Mouse (Mus musculus) layer of hippocampus, adult 8-10 months (tissue): Measurements from ENCODE around the gene Adam19. TPM values are rescaled to one million over a fixed set of nuclear protein-coding genes. Genes with fewer than 3 reads are reported as not detected.

ENCODE experiments used
- DNase-seq, 2 experiments: peaks; one replicate each; pipeline ENCODE4 v3.0.0; 2022; ENCODE audit warnings: low spot score in 2 of 2
- total RNA-seq, 4 experiments: library from RNA; stranded (reverse); gene quantifications; 2 replicates each; pipeline ENCODE4 v1.2.4; 2022

Gene Adam19
- total RNA-seq, 4 experiments from 2014 or later: 10.1 to 14.1 (median 11.2) TPM

DNA sequence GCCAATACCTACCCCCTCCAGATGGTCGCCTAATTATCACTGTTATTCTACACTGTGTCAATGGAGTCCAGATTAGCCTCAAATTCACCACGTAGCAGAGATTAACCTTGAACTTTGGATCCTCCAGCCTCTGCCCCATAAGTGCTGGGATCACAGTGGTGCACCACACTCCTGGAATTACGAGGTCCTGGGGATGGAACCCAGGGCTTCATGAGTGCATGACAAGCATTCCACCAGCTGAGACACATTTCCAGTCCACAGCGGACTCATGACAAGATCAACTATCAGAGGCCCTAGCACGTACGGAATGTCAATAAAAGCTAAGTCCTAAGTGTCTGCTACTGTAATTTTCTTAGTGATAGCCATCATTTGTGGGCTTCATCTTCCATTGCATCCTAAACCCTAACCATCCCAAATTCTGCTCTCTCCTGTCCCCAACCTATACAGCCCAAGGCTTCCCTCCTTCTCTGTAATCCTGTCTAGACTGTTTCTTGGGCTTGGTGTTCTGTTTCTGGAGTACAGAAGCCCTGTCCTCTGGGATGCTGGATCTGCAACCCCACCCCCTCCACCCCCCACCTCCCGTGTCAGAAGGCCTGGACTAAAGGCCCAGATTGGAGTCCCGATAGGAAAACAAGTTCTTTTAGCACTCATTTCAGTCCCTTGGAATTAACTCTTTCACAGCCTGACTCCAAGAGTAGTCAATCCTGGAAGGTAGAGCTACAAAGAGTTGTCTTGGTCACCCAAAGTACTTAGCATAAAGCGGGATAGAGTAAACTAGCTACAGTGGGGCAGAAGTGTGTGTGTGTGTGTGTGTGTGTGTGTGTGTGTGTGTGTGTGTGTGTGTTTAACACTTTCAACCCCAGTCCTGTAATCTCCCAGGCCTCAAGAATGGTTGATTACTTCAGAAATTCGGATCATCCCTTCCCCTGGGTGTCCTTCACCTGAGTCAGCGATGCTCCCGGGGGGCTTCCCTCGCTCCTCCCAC lies 589 bp upstream of the Adam19 start:
- DNase-seq: no peak

DNA sequence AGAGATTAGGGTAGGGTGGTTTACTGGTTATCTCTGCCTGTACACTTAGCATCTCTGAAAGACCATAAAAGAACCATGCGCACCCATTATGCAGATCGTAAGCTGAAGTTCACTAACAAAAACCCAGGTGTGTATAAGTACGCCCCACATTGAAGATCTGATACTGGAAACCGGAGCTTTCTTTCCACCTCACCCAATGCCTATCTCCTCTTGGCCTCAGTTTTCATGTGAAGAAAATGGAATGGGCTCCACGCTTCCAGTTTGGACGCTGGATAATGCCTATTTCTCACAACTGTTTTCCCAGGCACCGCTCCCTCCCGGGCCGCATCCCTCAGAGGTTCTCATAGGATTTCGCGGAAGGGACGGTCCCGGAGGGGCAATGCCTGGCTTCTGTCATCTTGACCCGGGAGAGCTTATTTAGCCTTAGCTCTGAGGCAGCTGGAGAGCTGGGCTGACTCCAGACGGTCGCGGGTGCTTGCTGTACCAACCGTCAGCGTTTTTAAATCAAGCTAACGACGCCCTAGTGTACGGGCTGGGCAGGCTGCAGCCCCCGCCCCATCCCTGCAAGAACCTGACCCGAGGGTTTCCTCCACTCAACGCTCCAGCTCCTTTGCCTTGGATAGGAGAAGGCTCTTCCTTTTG lies 1.1 kb downstream of the Adam19 start:
- no peak for DNase-seq

DNA sequence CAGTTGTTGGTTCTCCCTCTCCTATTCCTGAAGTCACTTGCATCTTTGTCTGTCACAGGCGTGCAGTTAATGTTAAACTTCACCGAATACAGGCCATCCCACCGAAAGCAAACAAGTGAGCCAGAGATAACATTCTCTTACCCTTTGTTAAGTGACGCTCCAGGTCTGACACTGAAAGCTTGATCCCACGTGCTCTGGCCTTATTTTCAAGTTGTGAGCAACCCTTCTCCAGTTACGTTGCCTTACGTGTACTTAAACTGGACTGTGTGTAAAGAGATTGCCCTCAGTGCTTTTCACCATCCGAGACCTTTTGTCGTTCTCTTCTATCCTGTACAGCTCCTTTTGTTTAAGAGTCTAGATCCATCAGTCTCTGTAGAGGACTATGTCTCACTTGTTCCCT lies 2.2 kb downstream of the Adam19 start:
- DNase-seq: no peak

DNA sequence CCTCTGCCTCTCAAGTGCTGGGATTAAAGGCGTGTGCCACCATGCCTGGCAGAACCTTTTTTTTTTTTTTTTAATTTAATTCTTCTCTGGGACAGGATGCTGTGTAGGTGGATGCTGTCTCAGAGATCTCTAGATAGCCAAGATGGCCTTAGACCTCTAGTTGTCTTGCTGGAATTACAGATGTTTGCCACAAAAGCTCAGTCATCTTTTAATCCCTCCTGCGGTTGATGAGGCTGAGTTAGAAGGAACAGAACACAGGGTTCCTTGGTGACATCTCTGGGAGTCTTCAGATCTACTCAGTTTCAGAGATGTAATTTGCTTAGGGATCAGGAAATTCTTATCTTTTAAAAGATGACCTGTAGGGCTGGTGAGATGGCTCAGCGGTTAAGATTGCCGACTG lies 3.1 kb downstream of the Adam19 start:
- no peak for DNase-seq

DNA sequence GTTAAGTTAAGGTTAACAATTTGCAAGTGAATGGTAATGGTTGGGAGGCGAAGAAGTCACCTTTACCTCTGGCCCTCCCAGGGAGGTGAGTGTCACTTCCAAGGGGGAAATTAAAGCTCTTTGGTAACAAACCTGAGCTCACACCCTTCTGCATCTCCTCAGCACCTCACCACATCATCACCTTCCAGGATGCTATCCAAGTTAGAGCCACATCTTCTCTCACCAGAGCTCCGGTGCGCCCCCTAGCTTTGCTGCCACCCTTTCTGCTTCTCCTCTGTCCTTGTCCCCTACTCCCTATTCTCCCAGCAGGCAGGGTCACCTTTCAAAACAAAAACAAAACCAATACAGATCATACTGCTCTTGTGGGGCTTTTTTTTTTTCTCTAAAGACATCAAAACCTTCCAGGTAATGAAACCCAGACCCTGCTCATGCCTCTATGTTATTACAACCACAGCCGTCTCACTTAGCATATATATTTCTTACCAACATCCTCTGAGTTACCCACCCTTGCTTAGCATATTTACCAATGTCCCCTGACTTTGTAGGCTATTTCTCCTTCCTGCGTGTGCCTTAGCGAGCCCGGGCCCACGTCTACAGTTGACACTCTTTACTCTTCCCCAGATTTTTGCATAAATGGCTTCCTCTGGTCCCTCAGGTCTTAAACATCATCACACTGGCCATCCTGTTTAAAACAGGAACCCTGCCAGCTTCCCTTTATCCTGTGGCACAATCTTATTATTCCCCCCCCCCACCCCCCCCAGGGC lies 4.3 kb downstream of the Adam19 start:
- DNase-seq: no peak

DNA sequence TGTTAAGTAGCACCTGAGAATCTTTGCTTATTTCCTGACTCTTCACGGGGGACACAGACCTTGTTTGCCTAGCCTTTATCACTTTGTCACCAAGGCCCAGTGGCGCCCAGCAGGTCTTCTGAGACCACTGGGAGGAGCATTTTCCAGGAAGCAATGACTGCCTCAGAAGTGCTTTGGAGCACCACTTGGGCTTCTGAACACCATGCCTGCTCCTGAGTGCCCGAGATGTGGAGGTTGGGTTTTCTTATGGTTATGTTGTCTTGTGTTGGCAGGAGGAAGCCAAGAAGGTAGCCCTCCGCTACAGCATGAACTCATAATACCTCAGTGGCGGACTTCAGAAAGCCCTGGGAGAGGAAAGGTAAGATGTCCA lies 4.8 kb downstream of the Adam19 start:
- DNase-seq: no peak

DNA sequence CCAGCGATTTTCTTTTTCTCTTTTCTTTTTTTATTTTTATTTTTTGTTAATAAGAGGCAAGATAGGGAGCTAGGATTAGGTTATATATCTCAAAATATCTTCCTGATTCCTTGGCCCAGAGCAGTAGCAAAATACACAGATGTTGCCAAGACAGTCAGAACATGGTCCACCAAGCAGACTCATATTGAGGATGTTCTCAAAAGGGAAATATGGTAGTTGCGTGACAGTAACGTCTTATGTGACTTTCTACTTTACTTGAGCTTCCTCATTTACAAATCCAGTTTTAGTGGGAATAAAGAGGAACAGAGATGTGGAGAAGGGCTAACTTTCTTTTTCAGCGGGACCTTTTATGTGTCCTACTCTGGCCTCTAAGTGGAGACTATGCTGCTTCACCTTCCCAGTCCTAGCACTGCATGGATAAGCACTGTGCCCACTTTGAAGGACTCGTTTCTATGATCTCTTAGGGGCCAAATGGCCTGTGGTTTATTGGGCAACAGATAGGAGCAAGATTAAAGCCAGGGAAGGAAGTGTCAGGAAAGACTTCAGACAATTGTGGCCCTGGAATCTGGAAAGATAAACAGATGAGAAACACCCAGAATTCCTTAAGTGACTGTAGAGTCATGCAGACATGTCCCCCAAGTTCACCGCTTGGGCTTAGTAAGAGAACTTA lies 6.1 kb downstream of the Adam19 start:
- no peak for DNase-seq

DNA sequence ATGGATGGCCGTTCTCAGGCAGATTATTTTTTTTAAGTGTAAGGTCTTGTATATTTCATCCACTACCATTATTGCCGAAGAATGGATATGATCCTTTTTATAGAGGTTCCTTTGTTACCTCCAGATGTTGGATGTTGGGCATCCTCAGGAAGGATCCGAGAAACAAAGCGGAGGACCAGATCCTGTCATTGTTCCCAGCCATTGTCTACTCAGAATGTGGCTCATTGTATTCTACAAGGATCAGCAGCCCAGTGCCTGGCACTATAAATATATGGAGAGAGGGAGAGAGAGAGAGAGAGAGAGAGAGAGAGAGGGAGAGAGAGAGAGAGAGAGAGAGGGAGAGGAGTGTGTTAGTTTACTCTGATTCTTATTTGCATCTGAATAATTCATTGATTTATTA lies 6.8 kb downstream of the Adam19 start:
- no peak for DNase-seq

DNA sequence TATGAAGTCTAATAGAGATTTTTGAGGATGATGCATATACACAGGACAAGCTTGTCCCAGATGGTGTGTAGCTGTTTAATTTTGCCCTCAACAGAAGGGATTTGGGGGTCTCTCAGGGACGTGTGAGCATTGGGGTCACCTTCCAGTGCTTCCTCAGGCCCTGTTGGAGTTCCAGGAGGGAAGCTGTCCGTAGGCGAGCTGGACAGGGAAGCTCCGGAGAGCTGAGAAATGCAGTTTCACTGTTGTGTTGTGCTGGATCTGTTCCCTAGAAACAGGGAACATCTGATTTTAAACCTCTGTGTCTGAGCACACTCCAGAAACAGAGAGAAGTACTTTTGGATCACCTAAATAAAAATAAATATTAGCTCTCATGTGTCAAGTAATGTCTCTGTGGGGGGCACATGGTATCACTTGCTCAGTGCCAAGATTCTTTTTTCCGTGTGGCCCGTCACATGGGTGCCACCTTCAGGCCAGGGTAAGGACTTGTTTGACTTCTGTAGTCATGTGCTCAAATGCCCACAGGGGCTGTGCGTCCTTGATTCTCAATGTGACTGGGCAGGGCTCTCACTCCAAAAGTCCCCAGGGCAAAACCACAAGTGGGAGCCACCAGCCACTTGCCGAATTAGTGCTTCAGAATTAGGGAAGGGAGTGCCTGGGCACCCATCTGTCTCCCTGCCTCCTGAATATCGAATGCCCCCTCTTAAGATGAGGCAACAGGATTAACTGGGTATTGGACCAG lies 7.4 kb downstream of the Adam19 start:
- DNase-seq: no peak

DNA sequence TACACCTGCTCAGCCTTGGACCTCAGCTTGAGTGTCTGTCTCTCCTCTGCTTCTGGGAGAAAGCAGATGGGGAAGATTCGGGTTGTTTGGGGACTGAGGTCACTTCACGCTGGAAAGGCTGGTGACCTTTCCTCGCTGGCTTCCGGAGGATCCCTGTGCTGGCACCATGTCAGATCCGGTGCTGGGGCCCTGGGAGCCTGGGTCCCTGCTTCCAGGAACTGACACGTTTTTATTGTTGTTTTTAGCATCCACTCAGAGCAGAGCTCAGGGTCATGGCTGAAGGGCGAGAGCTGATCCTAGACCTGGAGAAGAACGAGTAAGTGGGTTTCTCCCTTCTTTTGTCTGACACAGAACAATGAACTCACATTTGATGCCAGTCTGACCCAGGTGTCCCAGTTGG lies 9.0 kb downstream of the Adam19 start:
- no peak for DNase-seq

DNA sequence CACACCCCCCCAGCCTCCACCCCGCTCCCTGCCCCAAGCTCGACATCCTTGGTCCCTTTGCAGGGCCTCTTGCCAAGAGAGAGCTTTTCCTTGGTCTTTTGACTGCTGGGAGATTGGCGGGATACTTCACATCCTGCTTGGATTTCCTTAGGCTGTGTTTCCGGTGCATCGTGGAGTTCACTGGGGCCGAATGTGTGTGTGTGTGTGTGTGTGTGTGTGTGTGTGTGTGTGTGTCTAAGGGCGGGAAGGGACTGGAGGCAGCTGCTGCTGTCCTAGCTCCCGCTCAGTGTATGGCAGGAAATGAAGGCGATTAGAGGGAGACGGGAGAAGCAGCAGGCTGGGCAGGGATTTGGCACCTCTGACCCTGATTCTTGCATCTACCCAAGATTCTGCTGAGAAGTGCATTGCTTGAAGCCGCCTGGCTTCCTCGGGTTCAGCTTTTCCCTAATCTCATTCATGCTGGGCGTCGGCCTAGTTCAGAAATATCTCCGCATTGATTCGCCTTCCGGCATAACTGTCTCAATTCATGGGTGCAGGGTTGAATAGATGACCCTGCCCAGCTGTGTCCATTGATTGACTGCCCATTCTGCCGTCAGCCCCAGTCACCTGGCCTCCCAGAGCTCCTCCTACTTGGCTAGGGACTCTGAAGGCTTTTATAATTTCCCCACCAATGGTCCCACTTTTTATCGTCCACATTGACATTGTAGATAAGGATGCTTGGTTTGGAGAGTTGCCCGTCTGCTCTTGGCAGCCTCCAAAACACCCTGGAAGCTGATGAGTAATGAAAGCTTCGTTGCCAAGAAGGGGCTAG lies 9.6 kb downstream of the Adam19 start:
- DNase-seq: peak; percentile 26 to 37

DNA sequence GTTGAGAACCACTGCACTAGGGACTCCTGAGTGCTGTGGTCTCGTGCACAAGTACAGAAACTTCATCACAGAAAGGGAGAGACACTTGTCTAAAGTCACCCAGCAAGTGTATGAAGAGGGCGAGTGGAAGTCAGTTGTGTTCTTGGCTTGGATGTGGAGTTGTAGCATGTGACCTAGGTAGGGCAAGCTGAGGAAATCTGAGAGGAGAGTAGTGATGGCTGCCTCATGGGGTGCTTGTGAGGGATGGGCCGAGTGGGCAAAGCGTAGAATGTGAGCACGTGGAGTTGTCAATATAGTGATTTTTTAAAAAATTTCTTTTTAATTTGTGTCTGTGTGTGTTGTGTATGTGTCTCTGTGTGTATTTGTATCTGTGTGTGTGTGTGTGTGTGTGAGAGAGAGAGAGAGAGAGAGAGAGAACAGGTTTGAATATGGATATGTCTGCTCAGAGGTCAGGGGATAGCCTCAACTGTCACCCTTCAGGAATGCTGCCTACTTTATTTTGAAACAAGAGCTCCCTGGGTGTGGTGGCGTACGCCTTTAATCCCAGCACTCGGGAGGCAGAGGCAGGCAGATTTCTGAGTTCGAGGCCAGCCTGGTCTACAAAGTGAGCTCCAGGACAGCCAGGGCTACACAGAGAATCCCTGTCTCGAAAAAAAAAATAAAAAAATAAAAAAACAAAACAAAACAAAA lies 11.7 kb downstream of the Adam19 start:
- no peak for DNase-seq

DNA sequence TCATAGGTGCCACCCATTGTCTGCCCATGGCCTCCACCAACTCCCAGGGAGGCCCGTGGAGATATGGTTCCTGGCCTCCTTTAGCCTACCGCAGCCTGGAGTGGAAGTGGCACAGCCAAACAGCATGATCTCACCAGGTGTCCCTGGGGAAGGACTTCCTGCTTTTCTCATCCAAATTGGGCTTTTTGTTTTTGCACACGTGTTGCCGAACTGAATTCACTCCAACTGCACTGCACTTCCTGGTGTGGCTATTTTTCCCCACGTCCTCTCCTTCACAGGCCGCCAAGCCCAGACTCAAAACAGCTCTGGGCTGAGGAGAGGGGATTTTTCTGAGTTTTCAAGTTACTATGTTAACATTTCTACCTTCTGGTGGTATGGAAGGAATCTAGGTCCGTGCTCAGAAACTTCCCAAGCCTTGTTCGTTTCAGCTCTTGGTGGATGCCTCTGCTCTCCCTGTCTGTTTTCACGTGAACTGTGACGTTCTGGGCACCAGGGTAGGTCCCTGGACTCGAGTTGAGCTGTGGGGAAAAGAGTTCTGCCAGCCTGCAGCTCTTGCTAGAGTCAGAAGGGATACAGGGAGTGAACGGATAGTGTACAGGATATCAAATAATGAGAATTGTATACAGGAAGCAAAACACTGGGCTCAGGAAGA lies 13.1 kb downstream of the Adam19 start:
- no peak for DNase-seq

DNA sequence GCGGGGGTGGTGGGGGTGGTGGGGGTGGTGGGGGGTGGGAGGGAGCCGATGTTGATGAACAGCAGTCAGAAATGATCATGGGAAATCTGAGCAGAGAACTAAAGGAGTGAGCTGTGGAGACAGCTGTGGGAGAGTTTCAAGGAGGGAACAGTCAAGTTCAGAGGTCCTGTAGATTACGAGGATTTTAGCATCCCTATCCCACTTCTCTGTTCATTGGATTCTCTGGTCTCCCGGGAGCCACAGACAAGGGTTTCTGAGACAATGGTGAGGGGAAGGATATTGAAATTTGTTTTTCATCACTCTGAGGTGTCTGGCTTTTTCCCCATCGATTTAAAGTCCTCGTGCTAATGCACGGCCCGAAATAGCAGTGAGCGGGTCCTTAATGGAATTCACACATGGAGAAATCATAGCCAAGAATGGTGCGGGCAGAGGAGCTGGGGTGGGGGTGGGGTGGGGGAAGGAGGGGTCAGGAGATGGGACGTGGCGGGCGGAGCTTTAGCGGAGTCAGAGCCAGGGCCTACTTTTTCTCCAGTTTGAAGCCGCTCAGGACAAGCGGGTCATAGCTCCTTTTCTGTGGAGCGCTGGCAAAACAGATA lies 13.7 kb downstream of the Adam19 start:
- no peak for DNase-seq

DNA sequence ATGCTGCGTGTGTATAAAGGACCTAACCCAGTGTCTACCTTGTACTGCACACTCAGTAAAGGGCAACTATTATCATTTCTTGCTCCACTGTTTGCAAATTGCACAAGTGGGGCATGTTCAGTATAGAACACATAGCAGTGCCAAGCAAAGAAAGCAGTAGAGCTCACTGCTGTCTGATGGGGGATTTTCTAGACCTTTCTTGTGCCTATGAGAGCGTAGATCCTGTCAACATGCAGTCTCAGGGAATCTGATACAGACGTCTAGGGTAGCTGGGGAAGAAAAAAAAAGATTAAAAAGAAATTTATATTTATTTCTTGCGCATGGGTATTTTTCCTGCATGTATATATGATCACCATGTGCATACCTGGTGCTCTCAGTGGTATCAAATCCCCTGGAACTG lies 14.4 kb downstream of the Adam19 start:
- no peak for DNase-seq

DNA sequence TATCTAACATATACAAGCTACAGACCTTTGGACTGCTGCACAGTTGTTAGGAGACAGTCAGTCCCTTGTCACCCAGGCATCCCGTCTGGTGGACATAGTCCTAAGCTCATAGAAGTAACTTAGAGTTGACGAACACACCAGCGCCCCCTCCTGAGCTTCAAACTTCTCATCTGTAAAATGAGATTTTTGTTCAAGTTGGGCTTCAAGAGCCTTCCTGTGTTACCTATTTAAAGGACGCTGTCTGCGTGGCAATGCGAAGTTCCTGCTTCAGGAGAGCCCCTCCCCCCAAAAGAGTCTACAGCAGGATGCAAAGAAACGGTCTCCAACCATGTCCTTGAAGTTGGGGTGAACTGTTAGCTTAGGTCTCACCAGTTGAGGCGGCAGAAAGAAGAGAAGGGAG lies 15.0 kb downstream of the Adam19 start:
- DNase-seq: no peak

DNA sequence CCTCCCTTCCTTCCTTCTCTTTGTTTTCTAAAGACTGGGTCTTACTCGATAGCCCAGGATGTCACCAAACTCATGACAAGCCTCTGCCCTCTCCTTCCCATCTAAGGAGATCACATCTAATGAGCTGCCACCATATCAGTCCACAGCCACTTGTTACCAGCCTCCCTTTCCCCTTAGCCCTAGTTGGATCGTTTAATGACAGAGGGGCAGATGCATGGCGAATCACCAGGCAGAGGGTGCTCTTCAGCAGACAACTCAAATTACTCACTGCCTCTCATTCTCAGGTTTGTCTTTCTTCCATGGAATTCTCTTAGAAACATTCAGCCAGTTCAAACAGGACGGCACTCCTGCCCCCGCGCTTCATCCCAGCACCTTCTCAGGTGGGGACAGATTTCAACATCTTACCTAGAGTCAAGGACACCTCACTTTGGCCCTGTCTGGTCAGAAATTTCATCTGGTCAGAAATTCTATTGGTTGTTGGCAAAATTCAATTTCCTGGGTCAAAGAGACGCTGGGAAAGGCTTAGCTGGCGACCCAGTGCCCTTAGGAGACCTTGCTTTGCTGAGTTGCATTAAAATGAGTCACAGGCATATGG lies 16.8 kb downstream of the Adam19 start:
- DNase-seq: no peak
